Mouse (Mus musculus) layer of hippocampus, adult 2 months (tissue): ENCODE measurements at regions not wholly inside any gene's neighbourhood (a gene's known extent, or its start where the extent isn't known, plus 50 kb on each side); places are given as distances from the start of the nearest gene placed in this dataset.
"Not testable (repeated sequence)": the region's sequence is repeated elsewhere in the genome, so short reads cannot be mapped to it uniquely, and the experiment has no call there.

Experiments used
- DNase-seq, 2 experiments: peaks; one replicate each; pipeline ENCODE4 v3.0.0; 2022; ENCODE audit warnings: low spot score in 2 of 2
- H3K27ac ChIP-seq: fragments of 200-600 bp; 2 replicates; pipeline ENCODE4 v1.8.1; 2022
- H3K4me3 ChIP-seq: fragments of 200-600 bp; 2 replicates; pipeline ENCODE4 v1.8.1; 2022; ENCODE audit warnings: mild to moderate bottlenecking
- CTCF ChIP-seq: fragments of 200-600 bp; conservative IDR thresholded peaks from 2 replicates; pipeline ENCODE4 v1.8.1; 2022; ENCODE audit warnings: antibody characterized with exemption, mild to moderate bottlenecking, moderate library complexity

- Histone ChIP-seq H3K4me3 (no peak overlapping the region), H3K27ac (no peak overlapping the region)
- TF ChIP-seq CTCF = no peak
- no peak for DNase-seq
Observed at GRCm38 (mm10) chr2:53276435-53276834, 84.9 kb downstream of the Arl6ip6 start.

DNA sequence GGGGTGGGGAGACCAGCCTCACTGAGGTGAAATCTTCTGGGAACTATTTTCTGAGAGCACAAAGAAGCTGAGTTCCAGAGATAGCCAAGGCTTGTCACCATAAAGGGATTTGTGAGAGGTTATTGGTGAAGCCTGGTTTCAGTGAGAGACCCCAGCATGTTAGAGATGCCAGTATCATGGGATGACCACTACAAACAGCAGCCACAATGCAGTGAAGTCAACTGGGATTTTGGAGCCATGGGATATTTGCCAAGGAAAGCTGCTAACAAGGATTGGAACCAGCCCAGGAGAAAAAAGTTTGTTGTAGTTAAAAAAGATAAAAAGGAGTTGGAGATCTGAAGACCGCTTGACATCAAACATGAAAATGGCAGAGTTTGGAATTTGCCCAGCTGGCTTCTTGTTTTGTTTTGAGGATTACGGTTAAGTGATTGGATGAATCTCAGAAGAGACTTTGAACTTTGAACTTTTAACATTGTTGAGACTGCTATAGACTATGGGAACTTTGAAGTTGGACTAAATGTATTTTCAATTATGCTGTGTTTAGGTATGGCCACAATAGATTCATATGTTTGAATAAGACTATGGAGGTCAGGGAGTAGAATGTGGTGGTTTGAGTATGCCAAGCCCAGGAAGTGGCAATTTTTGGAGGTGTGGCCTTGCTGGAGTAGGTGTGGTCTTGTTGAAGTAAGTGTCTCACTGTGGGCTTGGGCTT lies 110.3 kb downstream of the Arl6ip6 start:
- no peak for DNase-seq
- Histone ChIP-seq H3K4me3 (no peak overlapping the region), H3K27ac (no peak overlapping the region)
- no peak for TF ChIP-seq CTCF

- TF ChIP-seq CTCF = peak; percentile 70
- Histone ChIP-seq H3K4me3 (no peak overlapping the region), H3K27ac (no peak overlapping the region)
- peak; percentile 24 to 51 for DNase-seq
Observed at GRCm38 (mm10) chr2:53330680-53331079, 139.2 kb downstream of the Arl6ip6 start.

DNA sequence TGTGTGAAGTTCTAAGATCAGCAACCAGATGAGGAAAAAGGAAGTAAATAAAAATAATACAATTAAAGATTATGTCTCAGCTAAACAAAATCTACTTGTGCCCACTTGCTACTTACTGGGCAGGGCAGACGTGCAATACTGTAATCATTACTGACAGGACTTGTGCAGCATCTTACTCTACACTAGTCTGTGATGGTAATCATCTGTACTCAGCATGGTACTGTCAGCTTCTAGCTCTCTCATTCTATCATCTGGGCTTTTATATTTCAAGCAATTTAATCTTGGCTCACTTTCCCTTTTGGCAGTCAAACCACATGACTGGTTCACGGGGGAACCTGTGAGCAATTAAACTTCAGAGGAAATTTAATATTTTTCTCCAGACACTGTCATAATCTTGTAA lies 167.5 kb downstream of the Arl6ip6 start:
- DNase-seq = no peak
- Histone ChIP-seq H3K27ac (no peak overlapping the region), H3K4me3 (no peak overlapping the region)
- no peak for TF ChIP-seq CTCF

GRCm38 (mm10) chr2:53382348-53382747 lies 190.8 kb downstream of the Arl6ip6 start:
- TF ChIP-seq CTCF = no peak
- H3K27ac ChIP-seq = no peak overlapping the region
- no peak overlapping the region for H3K4me3 ChIP-seq
- peak; percentile 36 to 55 for DNase-seq

DNA sequence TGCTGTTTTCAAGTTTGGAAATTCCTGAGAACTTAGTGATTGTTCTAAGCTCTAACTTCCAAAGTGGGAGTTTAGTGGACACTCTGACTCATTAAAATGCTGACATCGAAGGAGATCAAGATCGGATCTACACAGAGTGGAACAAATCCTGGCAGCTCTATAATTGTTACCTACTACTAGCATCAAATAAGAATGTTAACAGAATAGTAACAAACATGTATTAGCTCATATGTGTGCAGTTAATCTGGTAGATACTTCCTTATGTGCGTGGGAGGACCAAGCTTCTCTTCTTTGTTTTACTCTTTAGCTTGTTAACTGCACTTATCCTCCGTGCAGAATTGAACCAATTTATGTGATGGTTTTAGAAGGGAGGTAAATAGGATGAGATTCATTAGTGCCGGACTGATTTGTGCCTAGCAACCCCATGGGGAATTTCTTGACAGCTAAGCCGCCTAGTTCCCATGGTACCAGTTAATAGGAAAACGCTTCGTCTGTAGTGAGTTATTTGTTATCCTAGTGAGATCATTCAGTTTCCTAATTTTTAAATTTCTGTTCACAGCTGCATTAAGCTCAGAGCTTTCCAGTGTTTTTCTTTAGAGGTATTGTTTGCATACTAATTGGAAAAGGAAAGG lies 193.1 kb downstream of the Arl6ip6 start:
- peak in 1 of 2 experiments; percentile 19 for DNase-seq
- no peak for TF ChIP-seq CTCF
- Histone ChIP-seq H3K4me3 (peak overlapping the region; percentile 3; the same call in 1 of the 2 replicates), H3K27ac (no peak overlapping the region)

DNA sequence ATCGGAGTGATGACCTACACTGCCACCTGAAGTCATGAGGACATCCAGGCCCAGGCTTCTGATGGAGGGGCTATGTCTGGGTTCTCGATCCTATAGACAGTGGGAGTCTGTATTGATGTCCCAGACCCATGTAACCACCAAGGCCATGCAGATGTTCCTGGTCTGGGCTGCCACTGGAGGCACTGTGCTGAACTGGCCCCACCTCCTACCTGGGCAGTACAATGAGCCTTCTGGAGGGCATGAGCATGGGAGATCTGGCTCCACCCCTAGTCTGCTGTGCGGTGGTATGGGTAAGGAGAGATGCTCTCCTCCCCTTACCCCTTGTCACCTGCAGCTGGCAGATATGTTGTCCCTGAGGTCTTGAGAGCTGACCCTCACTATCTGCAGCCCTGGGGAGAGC lies 197.1 kb downstream of the Arl6ip6 start:
- Histone ChIP-seq H3K4me3 (no peak overlapping the region), H3K27ac (no peak overlapping the region)
- TF ChIP-seq CTCF = no peak
- no peak for DNase-seq

DNA sequence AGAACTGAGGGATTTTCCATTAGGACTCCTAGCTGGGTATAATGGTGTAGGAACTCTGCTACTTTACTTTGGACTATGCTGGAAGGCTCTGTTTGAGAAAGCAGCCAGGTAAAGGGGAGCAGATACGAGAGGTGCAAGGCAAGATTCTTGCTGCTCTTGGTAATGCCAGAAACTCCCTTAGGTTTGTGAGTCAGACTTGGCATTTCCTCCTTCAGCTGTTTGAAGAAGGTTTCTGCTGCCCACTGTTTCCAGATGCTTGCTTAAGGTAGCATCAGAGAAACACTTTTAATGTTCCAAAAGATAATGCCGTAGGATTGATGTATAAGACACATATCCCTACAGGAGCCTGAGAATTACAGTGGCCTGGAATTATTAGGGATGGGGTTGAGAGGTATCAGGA lies 222.9 kb downstream of the Arl6ip6 start:
- Histone ChIP-seq H3K4me3 (no peak overlapping the region), H3K27ac (no peak overlapping the region)
- no peak for DNase-seq
- TF ChIP-seq CTCF = no peak

GRCm38 (mm10) chr2:53437046-53437815 lies 245.7 kb downstream of the Arl6ip6 start:
- no peak for TF ChIP-seq CTCF
- peak; percentile 72 to 73 for DNase-seq
- Histone ChIP-seq H3K4me3 (no peak overlapping the region), H3K27ac (peak overlapping the region; percentile 76)

DNA sequence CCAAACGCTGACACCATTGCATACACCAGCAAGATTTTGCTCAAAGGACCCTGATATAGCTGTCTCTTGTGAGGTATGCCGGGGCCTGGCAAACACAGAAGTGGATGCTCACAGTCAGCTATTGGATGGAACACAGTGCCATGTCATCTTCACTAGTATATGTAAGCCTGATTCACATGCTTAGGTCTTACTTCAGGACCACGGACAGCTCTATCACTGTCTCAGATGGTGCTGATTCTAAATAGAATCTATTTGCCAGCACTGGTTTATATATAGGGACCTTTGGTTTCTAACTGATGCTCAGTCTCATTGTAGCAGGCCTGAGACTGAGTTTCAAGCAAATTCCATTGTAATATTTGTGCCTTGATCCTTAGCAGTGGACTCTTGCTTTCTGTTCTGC lies 248.8 kb downstream of the Arl6ip6 start:
- not testable (repeated sequence) for DNase-seq, H3K27ac ChIP-seq

GRCm38 (mm10) chr2:53460265-53460664 lies 268.7 kb downstream of the Arl6ip6 start:
- Histone ChIP-seq H3K27ac (no peak overlapping the region), H3K4me3 (no peak overlapping the region)
- TF ChIP-seq CTCF = no peak
- no peak for DNase-seq

More for the DNA sequence above, 248.8 kb downstream of the Arl6ip6 start:
- H3K4me3 ChIP-seq = not testable (repeated sequence)

GRCm38 (mm10) chr2:53474455-53474854 lies 282.9 kb downstream of the Arl6ip6 start:
- Histone ChIP-seq H3K27ac (no peak overlapping the region), H3K4me3 (no peak overlapping the region)
- DNase-seq = no peak
- no peak for TF ChIP-seq CTCF

- not testable (repeated sequence) for H3K27ac ChIP-seq, DNase-seq, H3K4me3 ChIP-seq
Observed at GRCm38 (mm10) chr2:53479051-53479450, 287.5 kb downstream of the Arl6ip6 start.

DNA sequence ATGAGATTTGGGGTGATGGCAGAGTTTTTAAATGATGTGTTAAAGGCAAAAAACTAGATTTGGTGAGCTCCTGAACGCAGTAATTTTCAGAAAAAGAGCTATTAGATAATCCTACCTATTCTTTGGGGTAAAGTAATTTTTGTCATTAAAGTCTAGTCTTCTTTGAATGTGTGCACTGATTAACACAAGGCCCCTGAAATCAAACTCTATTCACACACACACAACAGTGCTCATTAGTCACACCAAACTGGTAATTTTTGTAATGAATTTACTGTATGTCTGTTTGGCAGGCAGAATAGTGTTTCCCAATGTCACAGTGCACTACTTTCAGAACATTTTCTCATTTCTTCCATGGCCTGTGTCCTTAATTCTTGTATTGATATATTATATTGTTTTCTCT lies 296.8 kb downstream of the Arl6ip6 start:
- no peak for TF ChIP-seq CTCF
- no peak for DNase-seq
- Histone ChIP-seq H3K4me3 (no peak overlapping the region), H3K27ac (no peak overlapping the region)
